Mouse (Mus musculus) left cerebral cortex, adult 11 months (tissue): Measurements from ENCODE around the gene Edn1.
A peak's percentile ranks its signal among the peaks of the same experiment; 100 is the strongest.

Experiments
- DNase-seq: peaks from one replicate; pipeline ENCODE4 v3.0.0; 2022; ENCODE audit warnings: low spot score

Gene Edn1

GRCm38 (mm10) chr13:42301161-42301721 is at the start of gene Edn1:
TSS of gene Edn1 (plus strand) at chr13:42301476.
- DNase-seq: no peak

- DNase-seq: no peak
Observed at GRCm38 (mm10) chr13:42253821-42254220, 47.5 kb upstream of the Edn1 start.

GRCm38 (mm10) chr13:42255105-42255504 is 46.2 kb upstream of the Edn1 start:
- DNase-seq: no peak

- peak; percentile 13 for DNase-seq
Observed at GRCm38 (mm10) chr13:42258422-42258821, 42.9 kb upstream of the Edn1 start.

- no peak for DNase-seq
Observed at GRCm38 (mm10) chr13:42260667-42261066, 40.6 kb upstream of the Edn1 start.

GRCm38 (mm10) chr13:42270051-42270450 is 31.2 kb upstream of the Edn1 start:
- DNase-seq: no peak

GRCm38 (mm10) chr13:42276774-42277454 is 24.4 kb upstream of the Edn1 start:
- no peak for DNase-seq

- no peak for DNase-seq
Observed at GRCm38 (mm10) chr13:42277751-42278150, 23.5 kb upstream of the Edn1 start.

GRCm38 (mm10) chr13:42285896-42286295 is 15.4 kb upstream of the Edn1 start:
- DNase-seq: no peak

- no peak for DNase-seq
Observed at GRCm38 (mm10) chr13:42286768-42287167, 14.5 kb upstream of the Edn1 start.

- DNase-seq: no peak
Observed at GRCm38 (mm10) chr13:42292593-42292992, 8.7 kb upstream of the Edn1 start.

GRCm38 (mm10) chr13:42298302-42298701 is 3.0 kb upstream of the Edn1 start:
- DNase-seq: no peak

GRCm38 (mm10) chr13:42298766-42299165 is 2.5 kb upstream of the Edn1 start:
- DNase-seq: no peak

- DNase-seq: peak; percentile 51
Observed at GRCm38 (mm10) chr13:42300567-42300966, 709 bp upstream of the Edn1 start.

GRCm38 (mm10) chr13:42301961-42302861 is 935 bp downstream of the Edn1 start:
- no peak for DNase-seq

- no peak for DNase-seq
Observed at GRCm38 (mm10) chr13:42303180-42303929, 2.1 kb downstream of the Edn1 start.

- no peak for DNase-seq
Observed at GRCm38 (mm10) chr13:42304139-42304538, 2.9 kb downstream of the Edn1 start.

- no peak for DNase-seq
Observed at GRCm38 (mm10) chr13:42306870-42307800, 5.9 kb downstream of the Edn1 start.

- DNase-seq: no peak
Observed at GRCm38 (mm10) chr13:42308368-42309103, 7.3 kb downstream of the Edn1 start.

GRCm38 (mm10) chr13:42309804-42310203 is 8.5 kb downstream of the Edn1 start:
- no peak for DNase-seq
